Mouse (Mus musculus) hindbrain, embryonic 13.5 days (tissue): ENCODE results near the gene Chn1. TPM values are rescaled to one million over a fixed set of nuclear protein-coding genes. Genes with fewer than 3 reads are reported as not detected.

Source experiments
- ATAC-seq: fragments of 200-750 bp; cut with Nextera tagmentation; 2 replicates; pipeline ENCODE4 v1.8.0; 2017; ENCODE audit warnings: moderate TSS enrichment; ENCODE audit not compliant: low FRiP score
- H3K27ac ChIP-seq: fragments of 300-500 bp; sonication (generic); 2 replicates; pipeline ENCODE4 v1.5.1; 2015; ENCODE audit warnings: inconsistent platforms, mild to moderate bottlenecking, moderate library complexity
- H3K27me3 ChIP-seq: fragments of 300-500 bp; sonication (generic); 2 replicates; pipeline ENCODE4 v1.6.1; 2015; ENCODE audit warnings: mild to moderate bottlenecking, inconsistent platforms
- H3K36me3 ChIP-seq: fragments of 300-500 bp; sonication (generic); 2 replicates; pipeline ENCODE4 v1.6.1; 2015; ENCODE audit warnings: mild to moderate bottlenecking, inconsistent platforms
- H3K4me1 ChIP-seq: fragments of 300-500 bp; sonication (generic); replicated peaks from 2 replicates; pipeline ENCODE4 v1.6.1; 2015; ENCODE audit warnings: inconsistent platforms
- H3K4me2 ChIP-seq: fragments of 300-500 bp; sonication (generic); 2 replicates; pipeline ENCODE4 v1.6.1; 2015; ENCODE audit warnings: inconsistent platforms, mild to moderate bottlenecking, moderate library complexity
- H3K4me3 ChIP-seq: fragments of 300-500 bp; sonication (generic); 2 replicates; pipeline ENCODE4 v1.5.1; 2015; ENCODE audit warnings: mild to moderate bottlenecking, inconsistent platforms
- H3K9ac ChIP-seq: fragments of 300-500 bp; sonication (generic); 2 replicates; pipeline ENCODE4 v1.6.1; 2015; ENCODE audit warnings: mild to moderate bottlenecking, inconsistent platforms
- H3K9me3 ChIP-seq: fragments of 300-500 bp; sonication (generic); 2 replicates; pipeline ENCODE4 v1.6.1; 2016; ENCODE audit warnings: inconsistent platforms
- WGBS: fragments of 180-500 bp; shearing (Covaris S2); methylation state at CpG from one replicate; pipeline ENCODE4 v1.1.7; 2015; 5-methylcytosine and 5-hydroxymethylcytosine counted together
- polyA plus RNA-seq: library from polyadenylated mRNA; unstranded; fragments of >200 nt; fragmentation: Nextera tagmentation; extraction: Ambion mirVana; gene quantifications from 2 replicates; pipeline ENCODE4 v1.2.1, GENCODE M21; 2015

The Chn1 gene
- polyA plus RNA-seq, 1 experiment from 2014 or later, result 110 TPM

DNA sequence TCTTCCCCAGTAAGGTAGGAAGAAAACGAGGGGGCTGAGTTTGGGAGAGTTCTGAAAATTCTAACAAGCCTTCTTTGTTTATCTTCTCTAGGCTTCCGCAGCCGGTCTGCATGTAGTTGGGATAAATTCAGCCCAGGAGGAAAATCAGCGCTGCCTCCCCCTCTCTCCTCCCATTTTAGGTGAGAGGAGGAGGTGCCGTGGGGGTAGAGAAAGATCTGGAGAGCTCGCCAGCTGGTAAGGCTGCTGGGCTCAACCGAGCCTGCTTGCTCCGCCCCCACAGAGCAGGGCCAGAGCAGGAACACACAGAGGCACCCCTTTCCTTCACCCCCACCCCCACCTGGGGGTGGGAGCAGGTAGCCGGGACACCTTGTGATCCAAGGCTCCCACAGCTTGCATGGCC, 178.4 kb downstream of the Chn1 start:
- ATAC-seq, result no peak
- Histone ChIP-seq H3K36me3 (no peaks in the 10 kb centered on the region), H3K9ac (no peak overlapping the region), H3K27me3 (no peaks in the 10 kb centered on the region), H3K4me2 (no peak overlapping the region), H3K4me1 (peaks cover 3% of the 10 kb centered on the region; the same call in 1 of the 2 replicates), H3K27ac (no peak overlapping the region), H3K4me3 (no peak overlapping the region), H3K9me3 (no peaks in the 10 kb centered on the region)
- WGBS, result 31% methylated on average over 9 of the region's 9 CpGs

DNA sequence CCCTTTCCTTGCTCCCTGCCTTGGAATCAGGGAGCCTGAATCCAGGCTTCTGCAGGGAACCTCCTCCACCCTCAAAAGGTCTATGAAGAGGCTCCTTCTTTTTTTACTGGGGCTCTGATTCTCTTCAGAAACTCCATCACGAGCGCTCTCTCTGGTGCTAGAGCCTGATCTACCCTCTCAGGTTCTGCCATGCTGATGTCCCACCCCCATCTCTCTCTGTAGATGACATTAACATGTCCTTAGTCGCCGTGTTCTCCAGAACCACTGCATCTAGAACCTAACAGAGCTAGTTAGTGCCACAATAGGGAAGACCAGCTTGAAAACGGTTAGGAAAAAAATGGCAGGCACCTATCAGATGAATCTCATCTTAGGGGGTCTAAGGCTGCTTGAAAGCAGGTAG, 178.8 kb downstream of the Chn1 start:
- H3K36me3 ChIP-seq, result no peaks in the 10 kb centered on the region
- no peak overlapping the region for H3K27ac ChIP-seq
- ATAC-seq, result no peak
- H3K4me3 ChIP-seq, result no peak overlapping the region
- H3K9ac ChIP-seq, result no peak overlapping the region
- H3K9me3 ChIP-seq, result no peaks in the 10 kb centered on the region
- H3K4me2 ChIP-seq, result no peak overlapping the region
- WGBS, result 71% methylated on average over 5 of the region's 5 CpGs
- H3K27me3 ChIP-seq, result no peaks in the 10 kb centered on the region
- H3K4me1 ChIP-seq, result peaks cover 3% of the 10 kb centered on the region; the same call in 1 of the 2 replicates

DNA sequence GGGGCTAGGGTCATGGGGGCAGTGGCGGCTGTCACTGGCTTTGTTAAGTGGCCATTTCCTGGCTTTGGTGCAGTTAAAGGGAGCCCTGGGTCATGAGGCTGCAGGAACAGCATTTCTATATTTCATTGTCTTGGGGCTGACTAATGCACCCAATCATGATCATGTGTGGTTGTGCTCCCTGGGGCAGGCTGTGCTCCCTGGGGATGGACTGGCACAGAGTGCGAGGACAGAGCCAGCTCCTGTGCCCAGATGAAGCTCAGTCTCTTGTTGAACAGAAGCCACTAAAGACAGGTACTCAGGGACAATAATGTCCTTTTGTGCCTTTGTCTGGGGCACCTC, 182.1 kb downstream of the Chn1 start:
- Histone ChIP-seq H3K9me3 (no peaks in the 10 kb centered on the region), H3K27me3 (0 out of 2 replicates have a peak, but pooled peaks cover under 1% of the 10 kb centered on the region), H3K4me2 (no peak overlapping the region), H3K4me1 (peaks cover 17% of the 10 kb centered on the region), H3K9ac (no peak overlapping the region), H3K4me3 (no peak overlapping the region), H3K27ac (no peak overlapping the region), H3K36me3 (no peaks in the 10 kb centered on the region)
- 81% methylated on average over 2 of the region's 2 CpGs for WGBS
- ATAC-seq, result no peak

DNA sequence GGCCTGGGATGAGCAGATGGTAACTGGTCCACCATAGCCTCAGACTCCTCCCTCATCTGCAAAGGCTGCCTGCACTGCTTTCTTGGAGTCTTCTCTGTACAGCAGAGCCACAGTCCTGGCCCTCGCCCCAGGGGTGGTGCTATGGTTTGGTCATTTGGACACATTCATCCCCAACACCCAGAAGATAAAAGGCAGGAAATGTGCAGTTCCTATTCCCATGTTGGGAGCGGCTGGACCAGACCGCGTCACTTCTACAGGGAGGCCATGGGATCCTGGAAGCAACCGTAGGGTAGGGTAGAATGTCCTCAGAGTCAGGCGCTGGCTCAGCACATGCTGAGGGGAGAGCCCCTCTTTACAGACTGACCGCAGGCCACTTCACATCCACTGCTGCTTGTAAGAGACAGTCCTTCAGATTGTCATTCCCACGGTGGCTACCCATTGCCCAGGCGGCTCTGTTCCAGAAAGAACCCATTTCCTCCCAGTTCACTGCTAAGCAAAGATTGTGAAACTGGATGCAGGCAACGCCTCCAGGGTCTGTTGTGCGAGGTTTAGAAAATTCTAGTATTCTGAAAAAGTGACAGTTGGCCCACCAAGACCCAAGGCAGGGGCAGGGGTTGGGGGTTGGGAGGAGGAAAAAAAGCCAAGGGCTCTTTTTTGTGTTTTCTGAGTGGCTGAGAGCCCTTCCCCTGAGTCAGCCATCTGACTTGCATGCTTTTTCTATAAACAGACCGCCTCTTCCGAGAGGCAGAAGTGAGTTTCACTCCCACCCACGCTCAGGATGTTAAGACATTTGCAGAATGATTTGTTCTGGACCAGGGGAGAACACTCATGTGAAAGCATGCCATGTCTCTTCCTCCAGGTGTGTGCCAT, 182.7 kb downstream of the Chn1 start:
- no peak for ATAC-seq
- no peak overlapping the region for H3K27ac ChIP-seq
- no peak overlapping the region for H3K9ac ChIP-seq
- H3K4me2 ChIP-seq, result no peak overlapping the region
- no peaks in the 10 kb centered on the region for H3K9me3 ChIP-seq
- no peak overlapping the region for H3K4me3 ChIP-seq
- H3K27me3 ChIP-seq, result 0 out of 2 replicates have a peak, but pooled peaks cover 2% of the 10 kb centered on the region
- peaks cover 17% of the 10 kb centered on the region for H3K4me1 ChIP-seq
- 80% methylated on average over 14 of the region's 14 CpGs for WGBS
- H3K36me3 ChIP-seq, result no peaks in the 10 kb centered on the region

- Histone ChIP-seq H3K4me3 (no peak overlapping the region), H3K9ac (no peak overlapping the region), H3K9me3 (no peaks in the 10 kb centered on the region), H3K27ac (no peak overlapping the region), H3K4me1 (peaks cover 14% of the 10 kb centered on the region), H3K27me3 (0 out of 2 replicates have a peak, but pooled peaks cover 2% of the 10 kb centered on the region), H3K36me3 (no peaks in the 10 kb centered on the region), H3K4me2 (no peak overlapping the region)
- WGBS, result 53% methylated on average over 6 of the region's 6 CpGs
- no peak for ATAC-seq
Observed at GRCm38 (mm10) chr2:73591246-73591645, 183.9 kb downstream of the Chn1 start.

DNA sequence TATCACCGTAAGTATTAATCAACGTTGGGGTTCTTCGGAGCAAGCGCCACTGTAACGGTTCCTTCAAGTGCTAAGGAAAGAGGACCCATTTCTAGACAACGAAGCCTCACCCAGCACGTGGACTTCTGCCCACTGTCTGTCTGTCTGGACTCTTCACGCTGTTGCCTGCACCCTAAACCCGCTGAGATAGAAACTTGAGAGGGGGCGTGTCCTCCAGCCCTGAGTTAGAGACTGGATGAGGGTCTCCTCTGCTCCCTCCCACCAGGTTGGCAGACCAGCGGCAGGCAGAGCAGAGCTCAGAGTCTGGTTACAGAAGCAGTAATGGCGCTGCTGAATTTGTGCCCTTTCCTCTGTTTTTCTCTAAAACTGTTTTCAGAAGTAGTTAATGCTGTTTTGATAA, 185.0 kb downstream of the Chn1 start:
- H3K4me1 ChIP-seq, result peaks cover 20% of the 10 kb centered on the region
- WGBS, result 14% methylated on average over 12 of the region's 12 CpGs
- no peaks in the 10 kb centered on the region for H3K9me3 ChIP-seq
- H3K4me2 ChIP-seq, result peak overlapping the region; percentile 50
- no peak overlapping the region for H3K27ac ChIP-seq
- no peak for ATAC-seq
- 0 out of 2 replicates have a peak, but pooled peaks cover 2% of the 10 kb centered on the region for H3K27me3 ChIP-seq
- 0 out of 2 replicates have a peak overlapping the region, but pooled peaks have one; percentile 4 for H3K4me3 ChIP-seq
- H3K9ac ChIP-seq, result peak overlapping the region; percentile 20; the same call in 1 of the 2 replicates
- no peaks in the 10 kb centered on the region for H3K36me3 ChIP-seq

GRCm38 (mm10) chr2:73588951-73589350, 186.2 kb downstream of the Chn1 start:
- no peak for ATAC-seq
- no peak overlapping the region for H3K27ac ChIP-seq
- no peak overlapping the region for H3K9ac ChIP-seq
- H3K4me3 ChIP-seq, result no peak overlapping the region
- 74% methylated on average over 2 of the region's 2 CpGs for WGBS
- H3K36me3 ChIP-seq, result no peaks in the 10 kb centered on the region
- 0 out of 2 replicates have a peak, but pooled peaks cover 3% of the 10 kb centered on the region for H3K27me3 ChIP-seq
- no peak overlapping the region for H3K4me2 ChIP-seq
- no peaks in the 10 kb centered on the region for H3K9me3 ChIP-seq
- H3K4me1 ChIP-seq, result peaks cover 24% of the 10 kb centered on the region

DNA sequence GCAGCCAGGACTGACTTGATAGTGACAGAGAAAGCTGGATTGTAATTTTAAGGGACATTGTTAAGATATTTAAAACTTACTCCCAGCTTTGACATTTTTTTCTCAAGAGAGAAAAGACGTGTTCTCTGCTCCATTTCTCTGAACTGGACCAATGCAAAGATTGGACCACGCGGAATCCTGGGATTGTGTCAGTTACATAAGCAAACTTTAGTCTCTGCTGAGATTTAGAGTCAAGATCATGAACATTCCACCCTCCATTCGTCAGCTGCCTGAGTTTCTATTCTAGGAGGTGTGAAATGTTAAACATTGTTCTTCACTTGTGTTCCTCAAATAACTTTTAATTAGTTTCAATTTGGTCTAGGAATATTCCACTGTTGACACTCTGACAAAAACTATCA, 188.0 kb downstream of the Chn1 start:
- H3K4me3 ChIP-seq, result no peak overlapping the region
- H3K9ac ChIP-seq, result no peak overlapping the region
- no peaks in the 10 kb centered on the region for H3K9me3 ChIP-seq
- H3K36me3 ChIP-seq, result no peaks in the 10 kb centered on the region
- no peak overlapping the region for H3K4me2 ChIP-seq
- H3K27ac ChIP-seq, result no peak overlapping the region
- 58% methylated on average over 4 of the region's 4 CpGs for WGBS
- H3K4me1 ChIP-seq, result peaks cover 24% of the 10 kb centered on the region
- no peak for ATAC-seq
- peaks cover 12% of the 10 kb centered on the region for H3K27me3 ChIP-seq

DNA sequence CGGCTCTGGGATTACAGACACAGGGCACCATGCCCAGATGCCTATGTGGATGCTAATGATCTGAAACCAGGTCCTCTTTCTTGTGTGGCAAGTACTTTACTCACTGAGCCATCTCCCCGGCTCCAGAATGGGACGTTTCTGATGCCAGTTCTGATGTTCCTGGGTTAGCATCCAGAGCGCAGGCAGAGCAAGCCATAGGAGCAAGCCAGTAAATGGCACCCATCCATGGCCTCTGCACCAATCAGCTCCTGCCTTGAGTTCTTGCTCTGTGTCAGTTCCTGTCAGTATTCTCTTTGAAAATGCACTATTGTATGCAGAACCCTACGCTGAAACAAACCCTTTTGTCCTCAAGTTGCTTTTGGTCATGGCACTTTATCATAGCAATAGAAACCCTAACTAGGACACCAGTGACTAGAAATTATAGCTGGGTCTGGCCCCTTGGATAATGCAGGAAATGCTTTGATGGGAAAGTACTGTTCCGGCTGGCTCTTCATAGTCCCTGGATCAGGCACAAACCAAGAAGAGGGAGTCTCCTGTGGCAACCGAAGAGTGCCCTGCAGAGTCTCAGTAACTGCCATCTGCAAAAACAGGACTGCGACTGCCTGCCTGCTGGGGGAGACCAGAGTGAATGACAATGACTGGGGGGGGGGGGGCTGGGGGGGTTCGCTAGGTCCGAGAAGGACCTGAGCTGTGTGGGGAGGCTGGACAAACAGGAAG, 188.6 kb downstream of the Chn1 start:
- peaks cover 12% of the 10 kb centered on the region for H3K27me3 ChIP-seq
- no peak for ATAC-seq
- no peak overlapping the region for H3K4me2 ChIP-seq
- 44% methylated on average over 10 of the region's 10 CpGs for WGBS
- H3K27ac ChIP-seq, result no peak overlapping the region
- no peaks in the 10 kb centered on the region for H3K9me3 ChIP-seq
- peaks cover 24% of the 10 kb centered on the region for H3K4me1 ChIP-seq
- no peak overlapping the region for H3K4me3 ChIP-seq
- no peaks in the 10 kb centered on the region for H3K36me3 ChIP-seq
- no peak overlapping the region for H3K9ac ChIP-seq

DNA sequence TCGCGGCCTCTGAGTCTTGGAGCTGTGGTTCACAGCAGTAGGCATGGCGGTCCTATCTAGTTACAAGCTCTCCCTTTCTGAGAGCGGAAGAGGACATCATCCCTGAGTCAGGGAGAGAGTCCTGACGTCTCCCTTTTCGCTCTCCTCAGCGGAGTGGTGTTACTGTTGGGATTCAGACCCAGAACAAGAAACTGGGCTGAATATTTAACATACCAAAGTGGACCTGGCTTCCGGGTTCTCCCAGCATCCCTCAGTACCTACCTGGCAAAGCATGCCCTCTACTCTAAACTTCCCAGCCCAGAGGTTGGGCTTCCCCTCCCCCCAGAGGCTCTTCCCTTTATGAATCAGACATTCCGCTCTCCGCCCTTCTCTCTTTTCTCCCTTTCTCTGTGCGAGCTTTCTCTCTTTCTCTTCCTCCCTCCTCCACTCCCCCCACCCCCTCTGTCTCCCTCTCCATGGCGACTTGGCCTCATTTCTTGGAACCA, 189.8 kb downstream of the Chn1 start:
- peaks cover 20% of the 10 kb centered on the region for H3K4me1 ChIP-seq
- H3K27me3 ChIP-seq, result peaks cover 17% of the 10 kb centered on the region
- H3K9me3 ChIP-seq, result no peaks in the 10 kb centered on the region
- H3K4me2 ChIP-seq, result peak overlapping the region; percentile 62
- ATAC-seq, result 0 out of 2 replicates have a peak, but pooled peaks have one; percentile 8
- H3K9ac ChIP-seq, result peak overlapping the region; percentile 60
- no peak overlapping the region; the same call in 1 of the 2 replicates for H3K27ac ChIP-seq
- peak overlapping the region; percentile 40 for H3K4me3 ChIP-seq
- H3K36me3 ChIP-seq, result no peaks in the 10 kb centered on the region
- 14% methylated on average over 12 of the region's 12 CpGs for WGBS

DNA sequence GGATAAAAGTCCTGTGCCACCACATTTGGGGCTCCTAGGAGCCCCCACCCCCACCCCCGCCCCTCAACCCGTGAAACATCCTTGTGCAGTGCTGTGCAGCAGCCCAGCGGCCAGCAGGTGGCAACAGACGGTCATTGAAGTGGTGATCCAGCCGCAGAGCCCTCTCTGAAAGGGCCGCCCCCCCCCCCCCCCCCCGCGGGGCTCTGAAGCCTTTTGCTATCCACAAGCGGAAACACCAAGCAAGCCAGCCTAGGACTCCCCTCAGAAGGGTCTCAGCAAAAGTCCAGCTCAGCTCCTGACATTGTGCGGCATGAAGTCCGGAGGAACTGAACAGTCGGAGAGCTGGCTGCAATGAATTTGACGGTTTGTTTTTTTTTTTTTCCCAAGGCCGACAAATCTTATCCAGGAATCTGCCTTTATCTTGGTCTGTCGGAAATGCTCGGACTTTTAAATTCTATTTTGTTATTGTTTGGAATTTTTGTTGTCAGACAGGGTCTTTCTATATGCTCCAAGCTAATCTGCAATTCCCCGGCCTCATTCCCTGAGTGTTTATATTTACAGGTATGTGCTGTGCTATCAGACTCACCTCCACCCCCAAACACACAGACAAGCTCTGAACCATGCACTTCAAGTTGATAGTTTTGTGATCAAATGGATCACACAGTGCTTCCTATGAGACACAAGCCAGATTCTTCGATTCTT, 190.3 kb downstream of the Chn1 start:
- H3K4me1 ChIP-seq, result peaks cover 14% of the 10 kb centered on the region
- H3K9ac ChIP-seq, result peak overlapping the region; percentile 60
- 4% methylated on average over 16 of the region's 18 CpGs for WGBS
- H3K4me2 ChIP-seq, result peak overlapping the region; percentile 62
- peaks cover 17% of the 10 kb centered on the region for H3K27me3 ChIP-seq
- no peak overlapping the region; the same call in 1 of the 2 replicates for H3K27ac ChIP-seq
- H3K36me3 ChIP-seq, result no peaks in the 10 kb centered on the region
- H3K4me3 ChIP-seq, result peak overlapping the region; percentile 40
- peak; percentile 76 for ATAC-seq
- no peaks in the 10 kb centered on the region for H3K9me3 ChIP-seq

DNA sequence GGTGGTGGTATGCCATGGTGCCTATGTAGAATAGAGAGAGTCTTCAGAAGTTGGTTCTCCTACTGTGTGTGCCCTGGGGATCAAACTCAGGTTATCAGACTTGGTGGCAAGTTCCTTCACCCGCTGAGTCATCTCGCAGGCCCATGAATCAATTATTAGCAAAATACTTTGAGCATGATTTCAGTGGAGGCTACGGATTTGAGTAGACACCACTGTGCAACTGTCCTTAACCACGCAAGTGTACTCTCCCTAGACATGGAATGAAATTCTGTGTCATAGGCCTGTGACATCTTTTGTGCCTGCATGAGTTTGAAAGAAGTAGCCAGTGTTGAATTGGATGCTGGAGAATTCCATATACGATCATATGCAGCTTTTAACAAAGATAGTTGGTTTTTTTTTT, 194.4 kb downstream of the Chn1 start:
- 89% methylated on average over 5 of the region's 5 CpGs for WGBS

More for the DNA sequence above, 194.4 kb downstream of the Chn1 start:
- peaks cover 10% of the 10 kb centered on the region for H3K4me1 ChIP-seq
- no peak overlapping the region for H3K4me2 ChIP-seq
- no peaks in the 10 kb centered on the region for H3K9me3 ChIP-seq
- no peak overlapping the region for H3K4me3 ChIP-seq
- H3K9ac ChIP-seq, result no peak overlapping the region
- peaks cover 14% of the 10 kb centered on the region for H3K27me3 ChIP-seq
- no peak for ATAC-seq
- no peaks in the 10 kb centered on the region for H3K36me3 ChIP-seq
- no peak overlapping the region for H3K27ac ChIP-seq
